Mouse (Mus musculus) midbrain, postnatal 0 days (tissue): ENCODE results near the gene Ctcf. TPM values are rescaled to one million over a fixed set of nuclear protein-coding genes. Genes with fewer than 3 reads are reported as not detected.

Source experiments
- ATAC-seq: fragments of 200-750 bp; cut with Nextera tagmentation; 2 replicates; pipeline ENCODE4 v1.8.0; 2017; ENCODE audit warnings: moderate number of reproducible peaks, mild to moderate bottlenecking, moderate TSS enrichment, moderate library complexity; ENCODE audit not compliant: low FRiP score
- DNase-seq: peaks from one replicate; pipeline ENCODE4 v3.0.0-alpha.2; 2015; ENCODE audit warnings: low spot score
- H3K27ac ChIP-seq: fragments of 300-500 bp; sonication (generic); 2 replicates; pipeline ENCODE4 v1.5.1; 2014; ENCODE audit warnings: low read depth, mild to moderate bottlenecking, low read length, mixed read lengths
- H3K27me3 ChIP-seq: fragments of 300-500 bp; sonication (generic); 2 replicates; pipeline ENCODE4 v1.6.1; 2014; ENCODE audit warnings: low read length, control low read depth, mixed read lengths; ENCODE audit not compliant: insufficient read depth
- H3K36me3 ChIP-seq: fragments of 300-500 bp; sonication (generic); 2 replicates; pipeline ENCODE4 v1.6.1; 2014; ENCODE audit warnings: low read length, control low read depth, mixed read lengths; ENCODE audit not compliant: insufficient read depth
- H3K4me1 ChIP-seq: fragments of 300-500 bp; sonication (generic); 2 replicates; pipeline ENCODE4 v1.6.1; 2014; ENCODE audit warnings: mild to moderate bottlenecking, control low read depth, antibody characterized with exemption, low read length, mixed read lengths; ENCODE audit not compliant: insufficient read depth
- H3K4me2 ChIP-seq: fragments of 300-500 bp; sonication (generic); 2 replicates; pipeline ENCODE4 v1.6.1; 2014; ENCODE audit warnings: low read depth, mild to moderate bottlenecking, low read length, mixed read lengths; ENCODE audit not compliant: poor library complexity, severe bottlenecking
- H3K4me3 ChIP-seq: fragments of 300-500 bp; sonication (generic); 2 replicates; pipeline ENCODE4 v1.5.1; 2014; ENCODE audit warnings: low read depth, mild to moderate bottlenecking, low read length, moderate library complexity
- H3K9ac ChIP-seq: fragments of 300-500 bp; sonication (generic); replicated peaks from 2 replicates; pipeline ENCODE4 v1.6.1; 2014; ENCODE audit warnings: mild to moderate bottlenecking, low read length, moderate library complexity, mixed read lengths; ENCODE audit not compliant: poor library complexity, severe bottlenecking
- H3K9me3 ChIP-seq: fragments of 300-500 bp; sonication (generic); 2 replicates; pipeline ENCODE4 v1.6.1; 2016; ENCODE audit warnings: low read length, control low read depth
- CTCF ChIP-seq: IDR thresholded peaks from 2 replicates; pipeline ENCODE4 v1.5.1; 2016; ENCODE audit warnings: antibody characterized with exemption, mild to moderate bottlenecking
- WGBS: fragments of 180-500 bp; shearing (Covaris S2); extraction: QIAGEN DNeasy Blood & Tissue Kit; methylation state at CpG from one replicate; pipeline ENCODE4 v1.1.7; 2014; 5-methylcytosine and 5-hydroxymethylcytosine counted together
- polyA plus RNA-seq: library from polyadenylated mRNA; unstranded; fragments of >200 nt; fragmentation: Nextera tagmentation; extraction: Ambion mirVana; gene quantifications from 2 replicates; pipeline ENCODE4 v1.2.1, GENCODE M21; 2015
- total RNA-seq: library from RNA; depleted of rRNA; stranded (reverse); fragments of >200 nt; gene quantifications from 2 replicates; pipeline ENCODE4 v1.2.3, GENCODE M21; 2014

Ctcf gene
- total and polyA plus RNA-seq, 2 experiments from 2014 or later, result 40.2 to 81.9 TPM

GRCm38 (mm10) chr8:105623679-105624245 is 12.6 kb upstream of the Ctcf start:
- 58% methylated on average over 7 of the region's 7 CpGs for WGBS
- no peak overlapping the region for H3K4me2 ChIP-seq
- H3K9ac ChIP-seq, result 0 out of 2 replicates have a peak overlapping the region, but pooled peaks have one; percentile 44
- H3K9me3 ChIP-seq, result no peaks in the 10 kb centered on the region
- no peaks in the 10 kb centered on the region for H3K27me3 ChIP-seq
- ATAC-seq, result no peak
- no peak overlapping the region for H3K27ac ChIP-seq
- DNase-seq, result no peak
- TF ChIP-seq CTCF, result no peak
- peaks cover 35% of the 10 kb centered on the region for H3K36me3 ChIP-seq
- no peaks in the 10 kb centered on the region for H3K4me1 ChIP-seq
- H3K4me3 ChIP-seq, result no peak overlapping the region

GRCm38 (mm10) chr8:105624401-105624800 is 12.0 kb upstream of the Ctcf start:
- H3K27ac ChIP-seq, result no peak overlapping the region
- no peak overlapping the region for H3K9ac ChIP-seq
- no peaks in the 10 kb centered on the region for H3K27me3 ChIP-seq
- H3K9me3 ChIP-seq, result no peaks in the 10 kb centered on the region
- TF ChIP-seq CTCF, result no peak
- H3K4me2 ChIP-seq, result no peak overlapping the region
- ATAC-seq (no peak), DNase-seq (no peak)
- no peak overlapping the region for H3K4me3 ChIP-seq
- WGBS, result 57% methylated on average over 3 of the region's 3 CpGs
- peaks cover 29% of the 10 kb centered on the region; the same call in 1 of the 2 replicates for H3K36me3 ChIP-seq
- no peaks in the 10 kb centered on the region for H3K4me1 ChIP-seq

GRCm38 (mm10) chr8:105624831-105625230 is 11.5 kb upstream of the Ctcf start:
- no peaks in the 10 kb centered on the region for H3K9me3 ChIP-seq
- DNase-seq (no peak), ATAC-seq (no peak)
- TF ChIP-seq CTCF, result no peak
- no peaks in the 10 kb centered on the region for H3K27me3 ChIP-seq
- H3K4me3 ChIP-seq, result no peak overlapping the region
- no peak overlapping the region for H3K4me2 ChIP-seq
- no peak overlapping the region for H3K27ac ChIP-seq
- 81% methylated on average over 1 of the region's 1 CpGs for WGBS
- no peak overlapping the region for H3K9ac ChIP-seq
- peaks cover 25% of the 10 kb centered on the region; the same call in 1 of the 2 replicates for H3K36me3 ChIP-seq
- H3K4me1 ChIP-seq, result no peaks in the 10 kb centered on the region

GRCm38 (mm10) chr8:105626086-105626485 is 10.3 kb upstream of the Ctcf start:
- H3K27ac ChIP-seq, result no peak overlapping the region
- WGBS, result 88% methylated on average over 1 of the region's 1 CpGs

GRCm38 (mm10) chr8:105629337-105629736 is 7.0 kb upstream of the Ctcf start:
- Histone ChIP-seq H3K4me3 (no peak overlapping the region), H3K4me2 (no peak overlapping the region), H3K9ac (no peak overlapping the region), H3K27me3 (no peaks in the 10 kb centered on the region), H3K9me3 (no peaks in the 10 kb centered on the region), H3K27ac (no peak overlapping the region), H3K4me1 (no peaks in the 10 kb centered on the region), H3K36me3 (no peaks in the 10 kb centered on the region)
- whole genome bisulfite sequencing, result 93% methylated on average over 4 of the region's 4 CpGs
- DNase-seq (no peak), ATAC-seq (no peak)
- no peak for TF ChIP-seq CTCF

More at GRCm38 (mm10) chr8:105626086-105626485, 10.3 kb upstream of the Ctcf start:
- H3K4me3 ChIP-seq, result no peak overlapping the region
- ATAC-seq (no peak), DNase-seq (no peak)
- no peaks in the 10 kb centered on the region for H3K27me3 ChIP-seq
- H3K4me2 ChIP-seq, result no peak overlapping the region
- H3K9ac ChIP-seq, result no peak overlapping the region
- no peaks in the 10 kb centered on the region for H3K4me1 ChIP-seq
- no peaks in the 10 kb centered on the region for H3K9me3 ChIP-seq
- TF ChIP-seq CTCF, result no peak
- peaks cover 12% of the 10 kb centered on the region; the same call in 1 of the 2 replicates for H3K36me3 ChIP-seq

- Histone ChIP-seq H3K4me2 (peak overlapping the region; percentile 72; the same call in 1 of the 2 replicates), H3K9ac (no peak overlapping the region), H3K27ac (no peak overlapping the region), H3K4me1 (peaks cover 5% of the 10 kb centered on the region; the same call in 1 of the 2 replicates), H3K36me3 (no peaks in the 10 kb centered on the region), H3K4me3 (peak overlapping the region; percentile 84; the same call in 1 of the 2 replicates), H3K9me3 (no peaks in the 10 kb centered on the region), H3K27me3 (no peaks in the 10 kb centered on the region)
- DNase-seq, result no peak
- 81% methylated on average over 2 of the region's 2 CpGs for WGBS
- no peak for TF ChIP-seq CTCF
- no peak for ATAC-seq
Measured at GRCm38 (mm10) chr8:105634771-105635458, 1.5 kb upstream of the Ctcf start.
